7 mouse cellular contexts compared by ENCODE assay signal in the genomic region with DNA sequence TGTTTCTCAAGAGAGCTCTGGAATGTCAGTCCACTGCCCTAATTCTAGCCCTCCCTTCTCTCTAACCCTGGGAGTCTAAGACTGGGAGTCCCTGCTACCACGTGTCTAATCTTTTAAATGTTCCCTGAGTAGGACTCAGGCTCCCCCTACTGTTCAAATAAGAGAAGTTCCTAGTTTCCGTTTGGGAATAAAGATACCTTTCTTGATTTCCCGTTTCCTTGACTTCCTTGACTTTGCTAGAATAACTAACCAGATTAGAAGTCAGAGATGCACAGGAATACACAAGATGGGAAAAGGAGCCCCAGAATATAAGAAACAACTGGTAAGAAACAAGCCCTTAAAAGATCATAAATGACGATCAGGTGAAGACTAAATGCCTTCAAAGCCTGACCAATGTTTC. TPM values are rescaled to one million over a fixed set of nuclear protein-coding genes. Genes with fewer than 3 reads are reported as not detected.
A peak's percentile ranks its signal among the peaks of the same experiment; 100 is the strongest.
DNase-seq lines count a peak whose midpoint lies in the region; TF ChIP-seq lines count a peak whose summit lies in the region.

No protein-coding gene starts in this region.

- H3K36me3 ChIP-seq in testis, adult 2 months (ENCODE audit: control insufficient read depth, insufficient read depth, low read length), result peaks cover 11% of the 10 kb centered on the region

- no peak for TF ChIP-seq POLR2A in testis, adult 2 months (IDR thresholded peaks at IDR 0.05; ENCODE audit: control insufficient read depth, low read depth, low read length)
- TF ChIP-seq POLR2A in cortical plate, adult 2 months (IDR thresholded peaks at IDR 0.05; ENCODE audit: extremely low read depth, insufficient read depth, low read length), result no peak

- H3K4me3 ChIP-seq in testis, adult 2 months (ENCODE audit: control insufficient read depth, low read depth, low read length), result peak overlapping the region; percentile 91; the same call in 1 of the 2 replicates
- peak overlapping the region; percentile 81; the same call in 1 of the 2 replicates for H3K4me3 ChIP-seq in cortical plate, adult 2 months (ENCODE audit: insufficient read depth, low read length)

- H3K27me3 ChIP-seq in testis, adult 2 months (ENCODE audit: control insufficient read depth, insufficient read depth, low read length), result no peaks in the 10 kb centered on the region

- no peak for DNase-seq in testis, postnatal 10 days (ENCODE audit: low spot score)
- DNase-seq in heart, postnatal 10 days, result peak; percentile 48 to 50
- DNase-seq in lung, postnatal 25 days (ENCODE audit: low spot score), result peak; percentile 68
- DNase-seq in ovary, postnatal 10 days (ENCODE audit: low spot score), result no peak
- no peak for DNase-seq in layer of hippocampus, postnatal 10 days (ENCODE audit: low spot score in 2 of 2)

- no peak for TF ChIP-seq CTCF in testis, adult 2 months (IDR thresholded peaks at IDR 0.05; ENCODE audit: control insufficient read depth, insufficient read depth, insufficient replicate concordance, low read depth, low read length)
- peak; percentile 50; the same call in 1 of the 2 replicates for TF ChIP-seq CTCF in cortical plate, adult 2 months (IDR thresholded peaks at IDR 0.05; ENCODE audit: extremely low read depth, insufficient read depth, low read length)

- H3K27ac ChIP-seq in testis, adult 2 months (ENCODE audit: control insufficient read depth, insufficient read depth, low read depth, low read length), result no peak overlapping the region; the same call in 1 of the 2 replicates
- no peak overlapping the region for H3K27ac ChIP-seq in cortical plate, adult 2 months (ENCODE audit: insufficient read depth, low read length)

- H3K4me1 ChIP-seq in testis, adult 2 months (ENCODE audit: control insufficient read depth, insufficient read depth, low read length), result no peaks in the 10 kb centered on the region
- H3K4me1 ChIP-seq in cortical plate, adult 2 months (ENCODE audit: control insufficient read depth, insufficient read depth, low read length), result peaks cover 6% of the 10 kb centered on the region; the same call in 1 of the 2 replicates

- intact Hi-C loops in heart, postnatal 10 days (cut with DNase I), result loop anchor here (1.0 kb wide), 1 partner anchor 87 kb away; a partner anchor contains a TSS

RNA-seq across cellular contexts. Expression of a gene that starts 1.2 kb away (rescaled TPM):
- polyA plus RNA-seq in testis, adult 2 months (2012; rRNA removed), result 29.9 and 33.9 TPM in 2 replicates
- 11.9 and 12.9 TPM in 2 replicates for polyA plus RNA-seq in cortical plate, adult 2 months (2012; rRNA removed)
- total RNA-seq in heart, postnatal 10 days (2021), result 10 to 100 TPM in 1 of 2 experiments, 1 to 10 TPM in 1; 9.8 to 10.1 TPM
- 10 to 100 TPM; 12.2 to 14.0 TPM for total RNA-seq in layer of hippocampus, postnatal 10 days (2021)

RNA-seq across cellular contexts. Expression of a gene that starts 2.7 kb away (rescaled TPM):
- 1,504 and 1,952 TPM in 2 replicates for polyA plus RNA-seq in testis, adult 2 months (2012; rRNA removed)
- polyA plus RNA-seq in cortical plate, adult 2 months (2012; rRNA removed), result 2,251 and 2,284 TPM in 2 replicates
- total RNA-seq in heart, postnatal 10 days (2021), result 1,000 to 10,000 TPM; 2,064 to 2,152 TPM
- 1,000 to 10,000 TPM; 2,468 to 2,532 TPM for total RNA-seq in layer of hippocampus, postnatal 10 days (2021)

RNA-seq across cellular contexts. Expression of a gene that starts 19.4 kb away (rescaled TPM):
- polyA plus RNA-seq in testis, adult 2 months (2012; rRNA removed), result 31.7 and 36.5 TPM in 2 replicates
- 67.5 and 71.0 TPM in 2 replicates for polyA plus RNA-seq in cortical plate, adult 2 months (2012; rRNA removed)
- 10 to 100 TPM; 60.0 to 64.4 TPM for total RNA-seq in heart, postnatal 10 days (2021)
- 10 to 100 TPM; 83.2 to 87.6 TPM for total RNA-seq in layer of hippocampus, postnatal 10 days (2021)

RNA-seq across cellular contexts. Expression of a gene that starts 20.7 kb away (rescaled TPM):
- 1.6 and 3.1 TPM in 2 replicates for polyA plus RNA-seq in testis, adult 2 months (2012; rRNA removed)
- polyA plus RNA-seq in cortical plate, adult 2 months (2012; rRNA removed), result 11.6 and 12.0 TPM in 2 replicates
- 10 to 100 TPM; 28.5 to 29.9 TPM for total RNA-seq in heart, postnatal 10 days (2021)
- total RNA-seq in layer of hippocampus, postnatal 10 days (2021), result 10 to 100 TPM; 10.1 to 11.9 TPM

RNA-seq across cellular contexts. Expression of a gene that starts 43.1 kb away (rescaled TPM):
- 0.77 and 2.1 TPM in 2 replicates for polyA plus RNA-seq in testis, adult 2 months (2012; rRNA removed)
- polyA plus RNA-seq in cortical plate, adult 2 months (2012; rRNA removed), result 7.6 and 9.1 TPM in 2 replicates
- 1 to 10 TPM; 7.7 to 8.6 TPM for total RNA-seq in heart, postnatal 10 days (2021)
- total RNA-seq in layer of hippocampus, postnatal 10 days (2021), result under 1 TPM; 0.71 to 0.76 TPM

Comparison
In these comparisons a context has a peak if more than half of its experiments do, and no peak if none do; other contexts are left out.
1. DNase-seq: peak in heart, postnatal 10 days (2 of 2) and lung, postnatal 25 days (single experiment); none in testis, postnatal 10 days (single experiment), ovary, postnatal 10 days (single experiment) and layer of hippocampus, postnatal 10 days (0 of 2).